Mouse (Mus musculus): Measurements from ENCODE around the gene Fkbp8.

DNA sequence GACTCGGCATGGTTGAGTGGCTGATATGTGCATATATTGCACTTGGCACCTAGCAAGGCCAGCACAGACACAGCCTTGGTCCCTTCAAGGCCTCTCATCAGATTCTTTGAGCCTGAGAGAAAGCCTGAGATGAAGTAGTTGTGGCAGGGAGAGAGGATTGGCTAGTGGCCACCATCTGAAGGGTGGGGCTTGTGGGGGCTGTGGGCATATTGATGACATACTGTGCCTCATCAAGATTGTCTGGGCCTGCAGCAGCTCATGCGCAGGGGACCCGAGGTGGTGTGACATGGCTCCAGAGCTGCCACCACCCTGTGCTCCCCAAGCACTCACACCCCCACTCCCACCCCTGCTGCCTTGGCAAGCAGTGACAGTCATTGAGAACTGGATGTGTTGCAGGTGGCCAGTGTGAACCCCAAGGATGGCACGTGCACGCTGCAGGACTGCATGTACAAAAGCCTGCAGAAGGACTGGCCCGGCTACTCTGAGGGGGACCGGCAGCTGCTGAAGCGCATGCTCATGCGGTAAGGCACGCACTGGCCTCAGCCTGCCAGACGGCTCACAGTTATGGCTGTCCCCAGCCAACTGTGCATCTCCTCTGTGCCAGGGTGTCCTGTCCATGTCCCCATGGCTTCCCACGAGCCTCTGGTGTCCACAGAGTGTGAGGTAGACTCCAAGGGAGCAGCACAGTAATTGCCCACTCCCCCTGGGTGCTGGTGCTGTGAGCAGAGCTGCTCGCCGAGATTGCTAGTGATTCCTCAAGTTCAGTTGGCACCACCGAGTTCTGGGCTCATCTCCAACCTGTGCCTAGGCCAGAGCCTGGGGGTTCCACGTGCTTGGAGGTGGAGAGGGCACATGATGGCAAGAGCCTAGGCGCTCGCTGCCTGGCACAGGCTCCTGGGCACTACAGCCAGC lies 56.2 kb downstream of the Fkbp8 start:
- no peak for TF ChIP-seq CTCF (conservative IDR thresholded peaks at IDR 0.05; ENCODE audit: low read length)
- no peak for TF ChIP-seq NANOG (IDR thresholded peaks at IDR 0.05; ENCODE audit: borderline replicate concordance, low read length)

Data from E14TG2a.4 (cell line).